Mouse (Mus musculus) pancreas, adult 10 weeks (tissue): ENCODE data around the gene Mier2. TPM values are rescaled to one million over a fixed set of nuclear protein-coding genes. Genes with fewer than 3 reads are reported as not detected.

ENCODE experiments used
- polyA plus RNA-seq: library from polyadenylated mRNA; stranded (reverse); fragments of 350-450 nt; fragmentation: Illumina TruSeq; extraction: RNeasy Lipid Tissue Mini Kit (QIAGEN cat#74804); gene quantifications from one replicate; pipeline ENCODE4 v1.2.3, GENCODE M21; 2015; ENCODE audit warnings: low read depth, low replicate concordance; ENCODE audit not compliant: insufficient read depth

Mier2 gene
- 10.7 TPM for polyA plus RNA-seq

DNA sequence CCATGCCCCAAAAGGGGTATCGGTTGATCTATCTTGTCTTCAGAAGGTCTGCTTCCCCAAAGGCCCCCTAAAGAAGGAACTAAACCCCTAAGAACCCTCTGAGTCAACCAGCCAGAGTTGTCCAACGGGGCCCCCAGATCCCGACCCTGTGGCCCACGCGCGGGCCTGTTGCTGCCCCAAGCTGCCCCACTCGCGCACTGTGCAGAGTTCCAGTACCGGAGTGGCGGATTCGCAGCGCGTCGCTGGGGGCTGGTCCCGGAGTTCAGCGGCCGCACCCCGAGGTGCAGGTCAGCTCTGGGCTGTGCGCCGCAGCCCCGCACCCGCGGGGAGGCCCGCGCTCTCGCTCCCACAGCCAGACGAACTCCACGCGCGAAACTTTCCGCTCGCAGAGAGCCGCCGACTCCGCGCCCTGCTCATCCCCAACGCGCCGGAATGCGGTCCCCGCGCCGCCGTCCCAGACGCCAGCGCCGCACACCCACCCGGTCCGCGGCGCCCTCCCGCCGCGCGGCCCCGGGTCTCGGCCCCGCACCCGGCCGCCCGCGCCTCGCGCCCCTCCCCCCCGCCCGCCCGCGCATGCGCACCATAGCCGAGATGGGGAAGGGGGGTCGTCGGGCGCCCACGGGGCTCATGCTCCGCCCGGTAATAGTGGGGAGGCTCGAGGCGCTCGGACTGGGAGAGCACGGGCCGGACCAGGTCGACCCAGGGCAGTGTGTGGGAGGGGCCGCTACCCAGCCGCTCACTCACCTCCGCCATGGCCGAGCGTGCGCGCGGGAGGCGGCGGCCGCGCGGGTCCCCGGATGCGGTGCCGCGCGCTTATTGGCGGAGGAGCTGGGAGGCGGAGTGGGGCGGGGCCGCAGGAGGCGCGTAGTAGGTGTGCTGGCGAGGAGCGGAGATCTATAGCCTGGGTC is at the start of gene Mier2:
Mier2 (minus strand) TSS at position 870 of the 908 bp plus-strand sequence.

DNA sequence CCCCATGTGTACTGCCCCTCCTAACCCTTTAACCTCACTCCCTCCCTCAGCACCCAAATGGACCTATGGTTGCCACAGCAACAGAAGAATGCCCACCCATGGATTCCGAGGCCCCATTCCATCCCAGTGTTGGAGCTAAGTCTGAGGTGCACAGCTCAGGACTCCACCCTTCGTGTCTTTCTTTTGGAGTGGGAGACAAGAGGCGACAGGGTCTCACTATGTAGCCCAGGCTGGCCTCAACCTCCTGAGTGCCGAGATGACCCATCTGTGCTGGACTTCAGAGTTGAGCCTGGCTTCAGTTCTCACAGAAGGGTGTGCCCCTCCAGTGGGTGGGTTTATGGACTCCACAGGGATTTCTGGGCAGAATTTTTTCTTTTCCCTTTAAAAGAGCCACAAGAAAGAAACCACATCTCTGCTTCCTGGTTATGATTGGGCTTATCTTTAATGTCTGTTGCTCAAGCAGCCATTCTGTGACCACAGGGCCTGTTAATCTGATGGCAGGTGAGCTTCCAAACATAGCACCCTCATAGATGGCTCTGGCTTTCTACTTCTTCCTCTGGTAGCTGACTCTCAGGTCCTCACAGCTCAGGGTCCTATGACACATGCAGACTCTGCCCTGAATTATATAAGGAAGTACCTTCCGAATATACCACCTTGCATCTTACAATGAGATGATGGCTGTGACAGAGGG is 32.2 kb upstream of the Mier2 start, which contains the start of gene Theg:
Theg (minus strand) TSS at position 271 of the 691 bp plus-strand sequence.

DNA sequence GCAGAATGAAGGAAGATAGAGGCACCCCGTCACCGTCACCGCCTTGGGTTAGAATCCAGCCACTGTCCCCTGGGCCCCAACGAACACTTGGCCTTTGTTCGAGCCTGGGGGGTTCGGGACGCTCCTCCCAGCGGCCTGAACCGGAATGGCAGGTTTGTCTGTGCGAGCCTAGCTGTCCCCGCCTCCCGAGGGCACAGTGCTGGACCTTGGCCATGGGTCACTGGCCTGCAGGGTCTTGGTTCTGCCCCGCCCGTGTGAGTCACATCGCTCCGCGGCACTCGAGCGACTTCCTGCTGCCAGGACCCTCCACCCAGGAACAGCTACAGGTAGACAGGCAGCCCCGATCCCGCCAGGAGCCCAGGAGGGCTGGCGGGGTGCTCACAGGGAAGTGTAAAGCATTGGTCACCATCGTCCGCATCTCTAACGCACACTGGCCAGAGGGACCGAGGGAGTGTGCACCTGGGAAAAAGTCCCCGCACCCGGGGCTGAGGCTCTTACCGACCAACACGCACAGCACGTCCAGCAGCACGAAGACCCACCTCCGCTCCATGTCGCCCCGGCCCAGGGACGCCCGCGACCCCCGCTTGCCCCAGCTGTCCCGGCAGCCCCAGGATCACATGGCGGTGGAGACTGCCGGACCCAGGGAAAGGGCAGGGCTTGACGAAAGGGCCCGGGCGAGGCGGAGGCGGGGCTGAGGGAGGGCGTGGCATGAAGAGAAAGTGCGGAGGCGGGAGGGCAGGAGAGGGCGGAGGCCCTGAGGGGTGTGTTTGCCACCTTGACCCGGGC is 21.7 kb downstream of the Mier2 start, which contains the start of gene Plpp2:
Plpp2 (minus strand) TSS at position 671 of the 786 bp plus-strand sequence.

Other genes with a start within 250 kb of the Mier2 start
- not detected for gene Vmn2r82, start 198.7 kb downstream of the Mier2 start, polyA plus RNA-seq
- gene Vmn2r83, start 86.5 kb downstream of the Mier2 start, polyA plus RNA-seq: not detected
- 7.3 TPM for gene Plpp2, start 21.4 kb downstream of the Mier2 start, polyA plus RNA-seq
- not detected for gene Theg, start 32.1 kb upstream of the Mier2 start, polyA plus RNA-seq
- gene C2cd4c, start 58.8 kb upstream of the Mier2 start, polyA plus RNA-seq: 0.61 TPM
- 3.3 TPM for gene Shc2, start 82.7 kb upstream of the Mier2 start, polyA plus RNA-seq
- gene Odf3l2, start 90.5 kb upstream of the Mier2 start, polyA plus RNA-seq: not detected
- gene Madcam1, start 109.4 kb upstream of the Mier2 start, polyA plus RNA-seq: not detected
- 4.6 TPM for gene Tpgs1, start 114.2 kb upstream of the Mier2 start, polyA plus RNA-seq
- 47.7 TPM for gene Cdc34, start 127.0 kb upstream of the Mier2 start, polyA plus RNA-seq
- 0.74 TPM for gene Gzmm, start 133.8 kb upstream of the Mier2 start, polyA plus RNA-seq
- gene Bsg, start 149.3 kb upstream of the Mier2 start, polyA plus RNA-seq: 168 TPM
- gene Hcn2, start 161.4 kb upstream of the Mier2 start, polyA plus RNA-seq: 0.83 TPM
- gene Polrmt, start 191.4 kb upstream of the Mier2 start, polyA plus RNA-seq: 29.7 TPM
- not detected for gene Fgf22, start 199.9 kb upstream of the Mier2 start, polyA plus RNA-seq
- 22.3 TPM for gene Rnf126, start 211.8 kb upstream of the Mier2 start, polyA plus RNA-seq
- 7.2 TPM for gene Fstl3, start 222.1 kb upstream of the Mier2 start, polyA plus RNA-seq
- not detected for gene Prss57, start 235.8 kb upstream of the Mier2 start, polyA plus RNA-seq
- gene Palm, start 238.4 kb upstream of the Mier2 start, polyA plus RNA-seq: 13.2 TPM